Mouse (Mus musculus) liver, postnatal 0 days (tissue): ENCODE measurements at regions not wholly inside any gene's neighbourhood (a gene's known extent, or its start where the extent isn't known, plus 50 kb on each side); places are given as distances from the start of the nearest gene placed in this dataset.

Experiments
- ATAC-seq: fragments of 200-750 bp; cut with Nextera tagmentation; 2 replicates; pipeline ENCODE4 v1.8.0; 2017; ENCODE audit warnings: mild to moderate bottlenecking, moderate library complexity
- DNase-seq: peaks from one replicate; pipeline ENCODE4 v3.0.0-alpha.2; 2016
- H3K27ac ChIP-seq: fragments of 300-500 bp; sonication (generic); 2 replicates; pipeline ENCODE4 v1.5.1; 2014; ENCODE audit warnings: antibody characterized with exemption, moderate library complexity, mild to moderate bottlenecking, low read depth
- H3K27me3 ChIP-seq: fragments of 300-500 bp; sonication (generic); 2 replicates; pipeline ENCODE4 v1.6.1; 2014; ENCODE audit warnings: low read length, control low read depth, mixed read lengths; ENCODE audit not compliant: insufficient read depth
- H3K36me3 ChIP-seq: fragments of 300-500 bp; sonication (generic); replicated peaks from 2 replicates; pipeline ENCODE4 v1.6.1; 2014; ENCODE audit warnings: mild to moderate bottlenecking, control low read depth, low read length, moderate library complexity, mixed read lengths; ENCODE audit not compliant: insufficient read depth
- H3K4me1 ChIP-seq: fragments of 300-500 bp; sonication (generic); 2 replicates; pipeline ENCODE4 v1.6.1; 2014; ENCODE audit warnings: antibody characterized with exemption, mild to moderate bottlenecking, control low read depth; ENCODE audit not compliant: insufficient read depth
- H3K4me2 ChIP-seq: fragments of 300-500 bp; sonication (generic); 2 replicates; pipeline ENCODE4 v1.6.1; 2014; ENCODE audit warnings: low read depth, mild to moderate bottlenecking, low read length, moderate library complexity, mixed read lengths
- H3K4me3 ChIP-seq: fragments of 300-500 bp; sonication (generic); 2 replicates; pipeline ENCODE4 v1.5.1; 2014; ENCODE audit warnings: low read depth, low read length
- H3K9ac ChIP-seq: fragments of 300-500 bp; sonication (generic); replicated peaks from 2 replicates; pipeline ENCODE4 v1.6.1; 2014; ENCODE audit warnings: mild to moderate bottlenecking, moderate library complexity
- H3K9me3 ChIP-seq: fragments of 300-500 bp; sonication (generic); 2 replicates; pipeline ENCODE4 v1.6.1; 2016; ENCODE audit warnings: mild to moderate bottlenecking, control low read depth, low read length, mixed read lengths
- CTCF ChIP-seq: sonication (generic); IDR thresholded peaks from 2 replicates; pipeline ENCODE4 v1.5.1; 2016; ENCODE audit warnings: antibody characterized with exemption, low read depth
- EP300 ChIP-seq: IDR thresholded peaks from 2 replicates; pipeline ENCODE4 v1.6.1; 2016; ENCODE audit warnings: antibody characterized with exemption, low read depth, mild to moderate bottlenecking
- WGBS: fragments of 180-500 bp; shearing (Covaris S2); extraction: QIAGEN DNeasy Blood & Tissue Kit; methylation state at CpG from one replicate; pipeline ENCODE4 v1.1.7; 2014; ENCODE audit not compliant: insufficient replicate concordance; 5-methylcytosine and 5-hydroxymethylcytosine counted together

- Histone ChIP-seq H3K4me1 (no peaks in the 10 kb centered on the region), H3K36me3 (no peaks in the 10 kb centered on the region), H3K27ac (no peak overlapping the region), H3K4me3 (no peak overlapping the region), H3K27me3 (no peaks in the 10 kb centered on the region), H3K4me2 (no peak overlapping the region), H3K9me3 (no peaks in the 10 kb centered on the region), H3K9ac (no peak overlapping the region)
- DNase-seq (no peak), ATAC-seq (no peak)
- TF ChIP-seq EP300 (no peak), CTCF (no peak)
- 35% methylated on average over 3 of the region's 3 CpGs for WGBS
Observed at GRCm38 (mm10) chr15:50108913-50109312, 3775.8 kb upstream of the Gm7489 start.

- ATAC-seq (no peak), DNase-seq (no peak)
- Histone ChIP-seq H3K4me2 (no peak overlapping the region), H3K9ac (no peak overlapping the region), H3K4me1 (no peaks in the 10 kb centered on the region), H3K9me3 (no peaks in the 10 kb centered on the region), H3K27me3 (no peaks in the 10 kb centered on the region), H3K36me3 (no peaks in the 10 kb centered on the region), H3K4me3 (no peak overlapping the region), H3K27ac (no peak overlapping the region)
- 28% methylated on average over 3 of the region's 3 CpGs for WGBS
- TF ChIP-seq CTCF (no peak), EP300 (no peak)
Observed at GRCm38 (mm10) chr15:50153863-50154262, 3730.8 kb upstream of the Gm7489 start.

GRCm38 (mm10) chr15:50172276-50172772 is 3712.4 kb upstream of the Gm7489 start:
- Histone ChIP-seq H3K4me1 (no peaks in the 10 kb centered on the region), H3K4me2 (no peak overlapping the region), H3K4me3 (no peak overlapping the region), H3K36me3 (no peaks in the 10 kb centered on the region), H3K9me3 (no peaks in the 10 kb centered on the region), H3K27ac (no peak overlapping the region), H3K9ac (no peak overlapping the region), H3K27me3 (no peaks in the 10 kb centered on the region)
- ATAC-seq (no peak), DNase-seq (no peak)
- TF ChIP-seq EP300 (no peak), CTCF (no peak)
- 65% methylated on average over 2 of the region's 2 CpGs for WGBS

DNA sequence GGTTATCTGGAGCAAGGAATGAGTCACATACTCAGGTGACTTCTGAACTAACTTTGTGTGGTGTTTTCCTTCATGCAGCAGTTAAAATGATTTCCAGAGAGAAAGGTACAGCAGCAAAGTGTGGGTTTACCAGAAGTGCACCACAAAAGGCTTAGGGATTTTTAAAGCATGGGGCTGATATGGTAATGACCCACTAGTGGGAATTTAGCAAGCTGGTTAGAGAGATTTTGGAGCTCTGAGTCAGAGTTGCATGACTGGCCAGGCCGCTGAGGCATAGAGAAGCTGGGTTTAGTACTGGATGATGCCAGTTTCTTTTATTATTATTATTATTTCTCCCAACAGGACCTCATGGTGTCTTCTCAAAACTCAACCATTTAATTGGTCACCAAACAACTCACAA is 3701.5 kb upstream of the Gm7489 start:
- H3K4me3 ChIP-seq = no peak overlapping the region
- no peaks in the 10 kb centered on the region for H3K4me1 ChIP-seq
- WGBS = 80% methylated on average over 1 of the region's 1 CpGs
- TF ChIP-seq CTCF = no peak
- no peak for TF ChIP-seq EP300
- ATAC-seq (no peak), DNase-seq (no peak)
- H3K4me2 ChIP-seq = no peak overlapping the region
- no peak overlapping the region for H3K27ac ChIP-seq
- no peaks in the 10 kb centered on the region for H3K9me3 ChIP-seq
- no peaks in the 10 kb centered on the region for H3K36me3 ChIP-seq
- no peak overlapping the region for H3K9ac ChIP-seq
- H3K27me3 ChIP-seq = no peaks in the 10 kb centered on the region
